Mouse (Mus musculus): ENCODE data around the gene Hoga1. TPM values are rescaled to one million over a fixed set of nuclear protein-coding genes. Genes with fewer than 3 reads are reported as not detected.

Hoga1 gene
- polyA plus RNA-seq (2017; shearing (Covaris generic)), result under 1 TPM; 0.36 to 0.37 TPM

GRCm38 (mm10) chr19:42045269-42046102 lies at the start of gene Hoga1:
Gene Hoga1 (plus strand): TSS chr19:42045610.

GRCm38 (mm10) chr19:42035456-42036248 lies 9.8 kb upstream of the Hoga1 start, which contains the start of gene Ankrd2:
Gene Ankrd2 (plus strand): TSS chr19:42036000.

GRCm38 (mm10) chr19:42051948-42052347 lies 6.5 kb downstream of the Hoga1 start, which contains the start of gene 4933411K16Rik:
Gene 4933411K16Rik (plus strand): TSS chr19:42052248.

GRCm38 (mm10) chr19:42086166-42086565 lies 40.8 kb downstream of the Hoga1 start, which contains the start of gene Morn4:
Gene Morn4 (minus strand): TSS chr19:42086357.

GRCm38 (mm10) chr19:42089748-42090595 lies 44.6 kb downstream of the Hoga1 start, which contains the start of gene Pi4k2a:
Gene Pi4k2a (plus strand): TSS chr19:42090470.

Other genes starting within 250 kb of the Hoga1 start
- gene Arhgap19, start 243.6 kb upstream of the Hoga1 start, polyA plus RNA-seq (2017; shearing (Covaris generic)), result 1 to 10 TPM; 2.8 to 3.6 TPM
- 1 to 10 TPM; 2.3 to 3.8 TPM for gene Frat1, start 215.6 kb upstream of the Hoga1 start, polyA plus RNA-seq (2017; shearing (Covaris generic))
- 10 to 100 TPM; 19.6 to 22.9 TPM for gene Frat2, start 197.5 kb upstream of the Hoga1 start, polyA plus RNA-seq (2017; shearing (Covaris generic))
- 10 to 100 TPM; 13.5 to 20.8 TPM for gene Rrp12, start 149.4 kb upstream of the Hoga1 start, polyA plus RNA-seq (2017; shearing (Covaris generic))
- gene Pgam1, start 133.7 kb upstream of the Hoga1 start, polyA plus RNA-seq (2017; shearing (Covaris generic)), result 100 to 1,000 TPM; 125 to 133 TPM
- 10 to 100 TPM; 66.3 to 84.4 TPM for gene Exosc1, start 112.2 kb upstream of the Hoga1 start, polyA plus RNA-seq (2017; shearing (Covaris generic))
- 10 to 100 TPM; 56.1 to 71.6 TPM for gene Zdhhc16, start 112.1 kb upstream of the Hoga1 start, polyA plus RNA-seq (2017; shearing (Covaris generic))
- 10 to 100 TPM; 73.3 to 75.2 TPM for gene Mms19, start 64.5 kb upstream of the Hoga1 start, polyA plus RNA-seq (2017; shearing (Covaris generic))
- 1 to 10 TPM; 6.4 to 9.0 TPM for gene Ubtd1, start 63.8 kb upstream of the Hoga1 start, polyA plus RNA-seq (2017; shearing (Covaris generic))
- gene Ankrd2, start 9.6 kb upstream of the Hoga1 start, polyA plus RNA-seq (2017; shearing (Covaris generic)), result under 1 TPM in 1 of 2 experiments, not detected in 1; 0.26 TPM
- gene 4933411K16Rik, start 6.6 kb downstream of the Hoga1 start, polyA plus RNA-seq (2017; shearing (Covaris generic)), result 1 to 10 TPM in 1 of 2 experiments, under 1 TPM in 1; 0.11 to 1.5 TPM
- gene Morn4, start 40.7 kb downstream of the Hoga1 start, polyA plus RNA-seq (2017; shearing (Covaris generic)), result 1 to 10 TPM in 1 of 2 experiments, under 1 TPM in 1; 0.43 to 1.1 TPM
- 10 to 100 TPM; 32.6 to 35.0 TPM for gene Pi4k2a, start 44.9 kb downstream of the Hoga1 start, polyA plus RNA-seq (2017; shearing (Covaris generic))
- 10 to 100 TPM in 1 of 2 experiments, 1 to 10 TPM in 1; 5.1 to 10.4 TPM for gene Avpi1, start 83.4 kb downstream of the Hoga1 start, polyA plus RNA-seq (2017; shearing (Covaris generic))
- 10 to 100 TPM; 41.1 to 49.9 TPM for gene Marveld1, start 101.8 kb downstream of the Hoga1 start, polyA plus RNA-seq (2017; shearing (Covaris generic))
- gene Zfyve27, start 118.3 kb downstream of the Hoga1 start, polyA plus RNA-seq (2017; shearing (Covaris generic)), result 10 to 100 TPM; 50.9 to 67.9 TPM
- under 1 TPM in 1 of 2 experiments, not detected in 1; 0.15 TPM for gene Sfrp5, start 156.6 kb downstream of the Hoga1 start, polyA plus RNA-seq (2017; shearing (Covaris generic))
- under 1 TPM; 0.05 to 0.23 TPM for gene Golga7b, start 202.0 kb downstream of the Hoga1 start, polyA plus RNA-seq (2017; shearing (Covaris generic))

Measured in inflammation-experienced regulatory T-cells (primary cell).